Mouse (Mus musculus) spleen, embryonic (tissue): ENCODE data around the gene 1700042G07Rik.

Experiments used
- CTCF ChIA-PET: fragments of 350-600 bp; sonication (Branson Sonifier 250); formaldehyde crosslinking; loops from one replicate; lab custom pipeline; 2022; lab: Charles Lee

The 1700042G07Rik gene

GRCm38 (mm10) chr4:116173072-116173471, at the start of gene 1700042G07Rik, which contains the start of gene Gm49337:
1700042G07Rik (plus strand) TSS chr4:116173372.
Gm49337 (plus strand) TSS chr4:116173384.
- CTCF ChIA-PET, result no interaction called here

DNA sequence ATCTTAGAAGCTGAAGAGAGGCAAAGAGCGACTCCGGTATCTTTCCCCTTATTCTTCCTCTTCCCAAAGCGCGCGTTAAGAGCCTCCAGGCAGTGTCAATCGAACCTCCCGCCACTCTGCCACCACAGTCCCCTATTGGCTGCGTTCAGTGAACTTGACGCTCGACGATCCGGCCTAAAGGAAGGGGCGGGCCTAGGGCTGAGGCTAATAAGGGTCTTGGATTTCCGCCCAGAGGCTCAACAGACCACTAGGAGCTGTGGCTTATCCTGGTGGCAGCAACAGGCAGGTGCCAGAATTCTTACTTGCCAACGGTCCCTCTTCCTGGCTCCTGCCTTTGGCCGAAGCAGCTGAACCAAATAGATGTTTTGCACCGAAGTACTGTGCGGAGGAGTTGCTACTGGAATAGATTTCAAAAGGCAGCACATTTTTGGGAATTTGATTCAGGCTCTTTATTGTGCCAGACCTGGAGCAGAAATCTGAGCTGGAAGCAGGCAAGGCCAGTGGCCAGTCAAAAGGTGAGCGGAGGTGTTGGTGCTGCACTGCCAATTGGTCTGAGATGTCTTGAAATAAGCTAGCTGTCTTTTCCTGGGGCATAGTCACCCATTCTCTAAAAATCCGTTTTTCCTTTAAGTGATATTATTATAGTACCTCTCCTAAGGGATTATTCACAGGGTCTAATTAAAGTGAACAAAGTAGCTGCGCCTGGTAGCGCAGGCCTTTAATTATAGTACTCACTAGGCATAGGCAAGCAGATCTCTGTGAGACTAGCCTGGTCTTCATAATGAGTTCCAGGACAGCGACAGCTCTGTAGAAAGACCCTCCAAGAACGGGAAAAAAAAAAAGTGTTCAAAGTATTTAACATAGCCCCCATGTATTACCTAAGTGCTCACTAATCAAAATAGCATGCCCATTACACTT, 49.3 kb upstream of the 1700042G07Rik start, which contains the start of the genes Rad54l and Pomgnt1:
Gene Rad54l, minus strand, starts transcription at position 89 of the 918 bp plus-strand sequence.
Gene Pomgnt1, plus strand, starts transcription at position 239 of the 918 bp plus-strand sequence.
- CTCF ChIA-PET, result no interaction called here

- CTCF ChIA-PET, result no interaction called here
Measured at GRCm38 (mm10) chr4:116125803-116126386, 47.3 kb upstream of the 1700042G07Rik start.

DNA sequence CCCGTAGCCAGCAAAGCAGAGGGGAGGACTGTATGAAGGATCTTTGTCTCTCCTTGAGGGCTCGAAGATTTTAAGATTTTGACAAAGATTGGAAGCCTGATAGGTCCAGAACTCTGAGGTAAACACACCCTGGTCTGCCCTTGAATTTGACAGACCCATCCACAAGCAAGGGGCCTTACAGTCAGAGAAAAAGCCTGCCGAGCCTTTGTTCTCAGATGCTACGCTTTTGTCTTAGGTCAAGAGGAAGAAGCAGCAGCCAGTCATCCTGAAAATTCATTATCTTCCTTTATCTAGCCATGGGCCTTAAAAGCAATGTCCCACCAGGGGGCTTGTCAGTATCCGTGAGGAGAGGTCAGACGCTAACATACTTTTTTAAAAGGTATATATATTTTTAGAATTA, 45.2 kb upstream of the 1700042G07Rik start:
- CTCF ChIA-PET, result no interaction called here

- CTCF ChIA-PET, result no interaction called here
Measured at GRCm38 (mm10) chr4:116133126-116133525, 40.0 kb upstream of the 1700042G07Rik start.

DNA sequence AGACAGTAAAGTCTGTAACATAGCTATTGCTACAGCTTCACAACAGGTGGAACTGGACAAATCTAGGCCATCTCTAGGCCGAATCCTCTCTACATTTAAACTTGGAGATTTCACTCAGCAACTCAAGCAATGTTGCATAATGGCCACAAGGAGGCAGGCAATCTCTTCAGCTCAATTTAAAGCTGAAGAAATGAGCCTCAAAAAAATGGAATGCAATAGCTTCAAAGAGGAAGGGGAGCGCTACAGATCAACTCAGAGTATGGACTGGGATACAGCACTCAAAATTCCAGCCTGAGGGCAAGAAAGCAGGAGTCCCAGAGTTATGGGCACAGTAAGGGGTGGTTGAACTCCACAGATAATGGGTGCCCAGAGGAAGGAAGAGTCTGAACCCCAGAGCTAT, 38.2 kb upstream of the 1700042G07Rik start:
- CTCF ChIA-PET, result interaction anchor here (1.1 kb wide), 1 partner anchor 30 kb away, joined by 3 read pairs; no protein-coding TSS in a partner anchor

- CTCF ChIA-PET, result interaction anchor here (0.6 to 1.1 kb wide), 4 partner anchors 18 to 498 kb away, joined by 3 to 25 read pairs (median 7); no protein-coding TSS in a partner anchor
Measured at GRCm38 (mm10) chr4:116137421-116137996, 35.7 kb upstream of the 1700042G07Rik start.

GRCm38 (mm10) chr4:116140801-116141574, 32.2 kb upstream of the 1700042G07Rik start:
- CTCF ChIA-PET, result no interaction called here

DNA sequence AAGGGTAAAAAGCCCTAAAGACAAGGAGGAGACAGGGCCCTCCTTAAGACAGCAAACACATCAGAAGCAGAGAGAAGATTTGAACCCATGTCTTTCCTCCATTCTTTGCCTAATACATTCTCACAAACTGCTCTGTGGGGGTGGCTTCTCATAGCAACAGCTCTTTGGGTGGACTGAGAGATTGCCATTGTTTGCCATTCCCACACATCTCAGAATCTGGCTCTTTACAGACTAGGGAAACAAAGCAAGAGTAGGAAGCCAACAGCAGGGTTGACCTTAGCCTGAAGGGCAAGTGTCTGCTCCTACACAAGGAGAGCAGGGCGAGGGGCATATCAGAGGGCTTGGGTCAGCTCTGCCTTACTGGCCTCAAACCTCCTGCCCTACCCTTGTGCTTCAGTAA, 31.4 kb upstream of the 1700042G07Rik start:
- CTCF ChIA-PET, result no interaction called here

GRCm38 (mm10) chr4:116142269-116142668, 30.9 kb upstream of the 1700042G07Rik start:
- CTCF ChIA-PET, result no interaction called here

- CTCF ChIA-PET, result interaction anchor here (0.9 kb wide), 1 partner anchor 19 kb away, joined by 11 read pairs; no protein-coding TSS in a partner anchor
Measured at GRCm38 (mm10) chr4:116143317-116143811, 29.8 kb upstream of the 1700042G07Rik start.

- CTCF ChIA-PET, result interaction anchor here (0.9 kb wide), 1 partner anchor 18 kb away, joined by 11 read pairs; no protein-coding TSS in a partner anchor
Measured at GRCm38 (mm10) chr4:116143891-116144717, 29.1 kb upstream of the 1700042G07Rik start.

- CTCF ChIA-PET, result no interaction called here
Measured at GRCm38 (mm10) chr4:116149812-116150155, 23.4 kb upstream of the 1700042G07Rik start.

DNA sequence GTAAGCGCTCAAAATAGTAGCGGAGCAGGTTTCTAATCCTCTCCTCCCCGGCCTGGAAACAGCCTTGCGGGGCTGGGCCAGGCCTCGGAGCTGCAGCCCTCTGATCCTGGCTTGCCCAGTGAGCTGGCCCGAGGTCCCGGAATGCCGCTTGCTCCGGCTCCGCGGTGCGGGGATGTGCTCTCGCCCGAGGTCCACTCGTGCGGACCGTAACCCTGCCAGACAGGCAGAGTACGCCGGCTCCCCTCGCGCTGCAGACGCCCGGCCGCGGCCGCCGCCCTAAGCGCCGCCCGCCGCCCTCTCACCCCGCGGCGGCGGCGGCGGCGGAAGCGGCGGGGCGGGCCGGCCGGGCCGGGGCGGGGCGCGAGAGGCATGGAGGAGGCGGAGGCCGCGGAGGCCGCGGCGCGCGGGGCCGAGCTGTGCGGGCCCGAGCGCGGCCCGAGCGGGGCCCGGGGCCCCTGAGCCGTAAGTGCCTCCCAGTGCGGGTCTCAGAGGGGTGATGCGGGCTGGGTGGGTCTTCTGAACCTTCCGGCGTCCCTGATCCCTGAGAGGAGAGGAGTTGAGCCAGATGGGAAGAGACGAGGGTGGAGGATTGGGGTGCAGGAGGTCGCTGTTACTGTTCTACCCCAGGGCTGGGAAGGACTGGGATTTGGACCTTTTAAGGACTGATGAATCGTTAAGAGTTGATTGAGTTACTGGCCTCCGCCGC, 22.9 kb upstream of the 1700042G07Rik start:
- CTCF ChIA-PET, result no interaction called here

GRCm38 (mm10) chr4:116150862-116151221, 22.3 kb upstream of the 1700042G07Rik start:
- CTCF ChIA-PET, result interaction anchor here (0.6 kb wide), 1 partner anchor 14 kb away, joined by 3 read pairs; no protein-coding TSS in a partner anchor

GRCm38 (mm10) chr4:116151238-116151637, 21.9 kb upstream of the 1700042G07Rik start, which contains the start of gene Lurap1:
Lurap1 (minus strand) TSS chr4:116151338.
- CTCF ChIA-PET, result interaction anchor here (0.6 kb wide), 1 partner anchor 14 kb away, joined by 3 read pairs; no protein-coding TSS in a partner anchor

DNA sequence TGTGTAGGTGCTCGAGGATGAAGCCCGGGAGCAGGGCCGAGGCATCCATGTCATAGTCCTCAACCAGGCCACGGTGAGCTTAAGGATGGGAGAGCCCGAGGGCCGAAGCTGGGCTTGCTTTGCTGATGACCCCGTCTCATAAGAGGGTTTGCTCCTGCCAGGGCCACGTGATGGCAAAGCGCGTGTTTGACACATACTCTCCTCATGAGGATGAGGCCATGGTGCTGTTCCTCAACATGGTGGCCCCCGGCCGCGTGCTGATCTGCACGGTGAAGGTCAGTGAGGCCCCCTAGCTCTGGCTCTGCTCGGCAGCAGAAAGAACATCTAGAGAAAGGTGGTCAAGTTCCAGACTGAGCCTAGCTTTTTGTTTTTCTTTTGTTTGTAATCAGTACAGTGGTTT, 20.5 kb upstream of the 1700042G07Rik start:
- CTCF ChIA-PET, result interaction anchor here (0.5 kb wide), 1 partner anchor 60 kb away, joined by 7 read pairs; no protein-coding TSS in a partner anchor

GRCm38 (mm10) chr4:116157882-116158281, 15.3 kb upstream of the 1700042G07Rik start:
- CTCF ChIA-PET, result no interaction called here

DNA sequence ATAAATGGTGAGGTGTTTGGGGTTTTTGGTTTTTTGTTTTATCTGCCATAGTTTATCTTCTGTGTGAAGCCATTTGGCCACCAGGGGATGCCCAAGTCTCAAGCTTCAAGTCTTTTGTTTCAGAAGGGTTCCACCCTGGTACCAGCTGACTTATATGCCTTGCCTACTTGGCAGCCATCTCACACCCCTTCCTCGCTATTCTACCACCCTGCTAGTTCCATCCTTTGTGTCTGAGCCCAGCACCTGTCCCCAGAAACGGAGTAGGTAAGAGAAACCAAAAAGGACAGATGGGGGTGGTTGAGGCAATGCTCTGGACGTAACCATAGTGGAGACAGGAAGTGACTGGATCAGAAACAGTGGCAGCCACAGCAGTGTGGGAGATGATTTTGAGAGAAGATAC, 13.3 kb upstream of the 1700042G07Rik start:
- CTCF ChIA-PET, result no interaction called here
